Mouse (Mus musculus) layer of hippocampus, postnatal 14 days (tissue): ENCODE data around the gene Creb3l1. TPM values are rescaled to one million over a fixed set of nuclear protein-coding genes. Genes with fewer than 3 reads are reported as not detected.

Experiments used
- DNase-seq, 2 experiments: peaks; one replicate each; pipeline ENCODE4 v3.0.0; 2021 to 2022; ENCODE audit warnings: low spot score in 2 of 2, mixed read lengths in 1 of 2
- total RNA-seq, 2 experiments: library from RNA; stranded (reverse); gene quantifications; 2 replicates each; pipeline ENCODE4 v1.2.3; 2021

The Creb3l1 gene
- total RNA-seq, 2 experiments from 2014 or later = 5.9 to 8.0 TPM

DNA sequence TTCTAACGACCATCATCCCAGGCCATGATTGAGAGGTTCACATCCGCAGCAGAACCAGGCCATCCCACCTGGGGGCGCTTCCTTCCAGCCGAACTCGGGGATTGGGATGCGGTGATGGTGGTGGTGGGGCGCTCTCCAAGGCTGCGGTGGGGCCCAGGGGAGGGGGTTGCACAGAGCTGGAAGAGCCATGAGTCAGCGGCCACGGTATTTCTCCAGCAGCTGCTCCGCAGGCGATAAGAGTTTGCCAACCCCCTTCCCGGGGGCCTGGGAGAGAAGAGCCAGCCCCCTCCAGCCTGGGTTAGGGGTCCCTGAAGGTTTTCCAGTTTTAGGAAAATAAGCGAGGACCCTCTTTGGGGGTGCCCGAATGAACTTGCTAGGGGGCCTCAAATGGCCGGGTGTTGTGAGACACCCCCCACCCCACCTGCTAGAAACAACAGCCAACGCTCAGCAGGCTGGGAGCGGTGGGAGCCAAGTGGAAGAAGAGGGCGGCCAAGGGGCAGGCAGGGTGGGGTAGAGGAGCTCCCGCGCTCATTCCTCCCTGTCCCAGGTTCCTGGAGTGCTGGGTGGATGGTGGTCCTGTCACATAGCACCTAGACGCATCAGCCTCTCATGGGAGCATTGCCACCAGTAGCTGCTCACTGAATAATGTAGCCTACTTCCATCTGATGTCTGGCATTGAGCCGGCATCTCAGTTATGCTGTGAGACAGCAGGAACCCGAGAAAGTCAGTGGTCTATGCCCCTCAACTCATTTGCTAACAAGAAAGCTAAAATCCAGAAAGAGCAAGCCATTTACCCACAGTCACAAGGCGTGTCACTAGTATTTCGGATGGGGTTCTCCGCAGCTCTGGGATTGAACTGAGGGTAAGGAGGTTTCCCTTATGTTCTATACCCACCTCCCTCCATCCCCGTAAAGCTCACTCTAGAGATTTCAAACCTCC, 17.1 kb downstream of the Creb3l1 start:
- peak; percentile 60 to 61 for DNase-seq

DNA sequence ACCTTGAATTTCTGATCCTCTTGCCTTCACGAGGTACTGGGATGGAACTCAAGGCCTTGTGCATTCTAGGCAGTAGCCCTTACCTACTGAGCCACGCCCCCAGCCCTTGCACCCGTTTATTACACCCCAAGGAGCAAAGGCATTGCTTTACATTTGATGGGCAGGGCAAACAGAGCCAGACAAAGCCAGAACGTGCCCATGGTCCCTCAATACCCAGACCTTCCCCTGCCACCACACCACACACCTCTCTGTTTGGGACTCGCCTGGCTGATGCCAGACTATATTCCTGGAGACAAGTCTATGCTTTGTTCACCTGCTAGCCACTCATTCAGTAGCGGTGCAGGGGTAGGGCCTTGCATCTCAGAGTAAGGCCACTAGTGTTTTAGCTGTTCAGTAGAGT, 17.8 kb downstream of the Creb3l1 start:
- no peak for DNase-seq

DNA sequence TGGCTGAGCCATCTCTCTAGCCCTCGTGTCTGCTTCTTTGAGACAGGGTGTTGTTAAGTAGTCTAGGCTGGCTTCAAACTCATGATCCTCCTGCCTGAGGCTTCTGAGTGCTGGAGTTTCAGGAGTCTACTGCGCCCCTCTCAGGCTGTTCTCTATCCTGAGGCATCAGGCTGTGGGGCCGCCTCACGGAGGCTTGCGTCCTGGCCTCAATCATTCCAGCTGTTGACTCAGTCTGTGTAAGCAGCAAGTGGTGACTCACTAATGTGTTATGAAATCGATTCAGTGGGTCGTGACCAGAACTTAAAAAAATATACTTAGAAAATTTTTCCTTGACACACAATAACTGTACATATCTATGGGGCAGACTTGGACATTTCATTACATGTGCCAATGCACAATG, 19.7 kb downstream of the Creb3l1 start:
- no peak for DNase-seq

DNA sequence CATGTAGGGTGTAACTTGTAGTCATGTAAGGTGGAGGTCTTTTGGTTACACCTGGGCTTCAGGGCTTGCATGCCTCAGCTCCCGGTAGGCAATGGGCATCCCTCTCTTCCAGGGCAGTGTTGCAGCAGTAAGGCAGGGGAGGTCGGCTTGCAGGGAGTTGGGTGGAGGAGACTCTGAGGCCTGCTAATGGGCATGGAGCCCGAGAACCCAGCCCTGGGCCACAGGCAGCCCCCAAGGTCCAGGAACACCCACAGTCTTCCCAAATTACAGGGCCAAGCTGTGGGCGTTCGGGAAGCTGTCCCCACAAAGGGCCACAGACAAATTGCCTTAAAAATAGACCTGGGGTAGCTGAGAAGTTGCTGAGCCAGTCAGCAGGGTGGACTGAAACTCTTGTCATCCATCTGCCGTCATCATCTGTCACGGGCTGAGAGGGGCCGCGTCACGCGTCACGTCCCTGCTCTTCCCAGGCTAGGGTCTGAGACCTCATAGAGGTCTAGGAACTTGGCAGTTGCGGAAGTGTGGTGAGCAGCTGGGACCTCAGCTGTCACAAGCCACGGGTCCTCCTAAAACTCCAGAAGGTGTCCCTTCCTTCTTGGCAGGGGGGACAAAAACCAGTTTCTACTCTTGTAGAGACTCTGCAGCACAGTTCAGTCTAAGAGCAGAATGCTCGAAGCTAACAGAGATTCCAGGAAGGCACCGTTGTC, 26.2 kb downstream of the Creb3l1 start:
- DNase-seq = no peak

DNA sequence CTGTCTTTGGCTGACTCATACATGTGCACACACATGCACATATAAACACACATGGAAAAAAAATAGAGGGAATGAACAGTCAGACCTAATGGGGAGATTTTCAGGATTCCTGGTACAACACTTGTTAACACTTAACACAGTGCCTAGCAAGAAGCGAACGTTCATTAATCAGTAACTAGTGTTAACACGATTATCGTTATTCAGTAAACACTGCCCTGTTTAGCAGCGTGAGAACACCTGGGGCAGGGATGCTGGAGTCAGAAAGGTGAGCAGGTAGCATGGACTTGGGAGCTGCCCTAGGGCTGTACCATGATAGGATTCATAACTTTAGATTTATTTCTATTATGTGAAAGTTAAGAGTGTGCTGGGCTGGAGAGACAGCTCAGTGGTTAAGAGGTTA, 28.3 kb downstream of the Creb3l1 start:
- DNase-seq = no peak

DNA sequence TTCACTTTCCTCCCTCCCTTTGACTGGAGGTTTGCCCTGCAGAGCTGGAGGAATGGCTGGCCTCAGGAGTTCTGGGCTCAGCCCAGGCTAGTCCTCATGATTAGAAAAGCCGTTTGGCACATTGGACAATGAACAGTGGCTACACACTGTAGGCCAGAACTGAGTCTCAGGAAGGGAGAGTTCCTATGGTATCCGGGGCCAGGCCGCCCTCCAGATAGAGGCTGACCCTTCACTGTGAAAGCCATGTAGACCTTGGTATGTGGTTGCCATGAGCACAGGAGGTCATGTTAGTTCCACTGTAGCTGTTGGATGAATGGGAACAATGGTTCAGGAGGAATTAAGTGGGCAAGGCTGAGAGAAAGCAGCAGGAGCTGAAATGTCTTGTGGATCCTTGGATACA, 30.9 kb downstream of the Creb3l1 start:
- no peak for DNase-seq

DNA sequence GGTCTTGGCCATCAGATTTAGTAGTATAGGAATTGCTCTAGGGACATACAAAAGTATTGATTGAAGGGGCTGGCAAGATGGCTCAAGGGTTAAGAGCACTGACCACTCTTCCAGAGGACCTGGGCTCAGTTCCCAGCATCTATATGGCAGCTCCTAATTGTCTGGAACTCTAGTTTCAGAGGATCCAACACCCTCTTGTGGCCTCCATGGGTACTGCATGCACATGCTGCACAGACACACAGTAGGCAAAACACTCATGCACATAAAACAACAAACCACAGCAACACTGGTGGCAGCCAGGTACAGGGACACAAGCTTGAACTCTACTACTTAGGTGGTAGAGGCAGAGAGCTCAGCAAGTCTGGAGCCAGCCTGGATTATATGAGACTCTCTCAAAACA, 34.6 kb downstream of the Creb3l1 start:
- DNase-seq = no peak

DNA sequence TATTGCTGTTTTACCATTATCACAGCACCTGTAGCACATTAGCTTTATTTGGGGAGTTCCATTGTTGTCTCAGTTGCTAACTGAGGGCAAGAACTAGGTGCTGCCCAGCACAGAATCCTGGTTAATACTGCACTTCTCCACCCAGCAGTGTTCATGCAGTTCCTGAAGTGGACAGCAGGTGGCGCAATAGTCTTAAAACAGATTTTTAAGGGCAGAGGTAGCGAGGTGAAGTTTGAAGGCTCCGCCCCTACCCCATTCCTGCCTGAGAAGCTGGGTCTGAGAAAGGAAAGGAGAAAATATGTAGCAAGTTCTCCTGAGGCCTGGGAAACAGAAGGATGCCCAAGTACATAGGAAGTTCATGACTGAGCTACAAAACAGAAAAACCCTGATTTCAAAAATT, 36.8 kb downstream of the Creb3l1 start:
- DNase-seq = peak; percentile 82 to 84

DNA sequence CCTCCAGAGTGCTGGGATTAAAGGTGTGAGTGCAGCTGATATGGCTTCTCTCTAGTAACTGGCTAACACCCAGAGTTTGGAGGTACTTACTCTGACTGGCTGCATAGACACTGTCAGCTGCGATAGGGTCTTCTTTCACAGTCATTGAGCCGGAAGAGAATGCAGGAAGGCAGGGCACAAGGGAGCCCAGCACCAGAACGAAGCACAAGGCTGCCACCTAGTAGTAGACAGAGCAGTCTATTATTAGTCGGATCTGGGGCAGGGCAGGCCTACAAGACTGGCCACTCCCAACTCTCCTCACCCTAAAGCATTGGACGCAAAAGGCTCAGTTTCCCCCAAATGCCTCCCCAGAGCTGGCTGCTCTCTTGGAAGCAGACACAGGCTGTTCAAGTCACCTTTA, 38.2 kb downstream of the Creb3l1 start:
- no peak for DNase-seq

DNA sequence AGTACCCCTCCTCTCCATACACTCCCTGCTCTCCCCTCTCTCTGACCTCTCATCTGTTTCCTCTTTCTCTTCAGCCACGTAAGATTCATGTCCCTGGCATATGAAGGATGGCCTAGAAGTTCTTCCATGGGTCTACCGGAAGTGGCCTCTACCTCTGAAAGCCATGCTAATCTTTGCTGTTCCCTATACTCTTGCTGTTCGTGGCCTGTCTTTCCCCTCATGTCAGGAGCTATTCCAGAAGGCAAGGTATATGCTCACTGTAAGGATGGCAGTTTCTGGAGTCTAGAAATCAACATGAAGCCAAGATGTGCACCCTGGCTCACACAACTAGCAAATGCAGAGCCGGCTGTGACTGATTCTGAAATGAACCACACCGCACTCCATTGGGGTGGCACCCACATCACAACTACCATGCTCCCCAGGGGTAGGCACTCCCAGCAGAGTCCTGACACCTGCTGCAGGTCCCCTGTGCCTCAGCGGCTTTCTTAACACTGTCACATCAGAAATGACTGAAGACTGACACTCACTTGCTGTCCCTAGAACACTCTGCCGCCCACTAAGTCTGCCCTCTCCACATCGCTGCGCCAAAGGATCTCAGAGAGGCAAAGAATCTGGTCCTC, 39.3 kb downstream of the Creb3l1 start:
- no peak for DNase-seq

DNA sequence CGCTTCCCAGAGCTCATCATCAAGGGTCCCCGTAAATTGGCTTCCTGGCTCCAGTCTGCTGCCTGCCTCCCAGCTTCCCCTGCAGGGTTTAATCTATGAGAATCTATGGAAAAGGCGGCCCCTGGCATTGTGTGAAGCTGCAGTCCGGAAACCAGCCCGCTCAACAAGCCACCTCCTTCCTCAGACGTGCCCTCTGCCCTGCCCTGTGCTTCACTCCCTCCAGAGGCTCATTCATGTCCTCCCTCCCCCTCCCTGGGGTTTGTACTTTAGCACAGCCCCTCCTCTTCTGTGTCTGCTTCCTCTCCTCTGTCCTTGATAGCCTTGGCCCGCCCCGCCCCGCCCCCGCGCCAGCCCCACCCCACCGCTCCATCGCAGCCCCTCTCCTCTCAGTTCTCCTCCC, 39.9 kb downstream of the Creb3l1 start:
- DNase-seq = no peak

DNA sequence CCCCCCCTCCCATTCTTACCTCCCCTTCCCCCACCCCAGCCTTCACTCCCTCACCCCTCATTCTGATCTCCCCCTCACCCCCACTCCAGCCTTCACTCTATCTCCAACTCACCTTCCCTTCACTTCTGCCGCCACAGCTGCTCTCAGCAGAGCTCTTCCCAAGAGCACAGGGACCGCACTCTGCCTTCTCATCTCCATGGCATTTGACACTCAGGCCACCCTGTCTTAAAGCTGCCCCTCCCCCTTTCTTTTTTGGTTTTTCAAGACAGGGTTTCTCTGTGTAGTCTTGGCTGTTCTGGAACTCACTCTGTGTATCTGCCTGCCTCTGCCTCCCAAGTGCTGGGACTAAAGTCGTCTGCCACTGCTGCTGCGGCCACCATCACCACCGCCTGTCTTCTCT, 43.5 kb downstream of the Creb3l1 start:
- no peak for DNase-seq

DNA sequence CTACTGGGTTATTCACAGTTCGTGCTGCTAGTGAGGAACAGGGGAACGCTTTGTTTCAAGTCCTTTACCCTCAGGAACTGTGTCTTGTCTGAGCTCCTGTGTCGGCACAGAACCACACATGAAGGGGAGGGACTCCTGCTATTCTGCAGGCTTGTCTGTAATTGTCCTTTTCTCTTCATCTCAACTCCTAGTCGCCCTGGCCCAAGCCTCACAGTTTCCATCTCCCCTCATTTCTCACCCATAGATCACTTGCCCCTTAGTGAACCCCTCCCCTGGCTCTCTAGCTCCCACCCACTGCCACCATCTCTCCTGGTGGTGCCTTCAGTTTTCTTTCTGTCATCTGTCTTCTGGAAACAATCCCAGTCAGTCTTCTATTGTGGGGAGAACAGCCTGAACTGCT, 44.1 kb downstream of the Creb3l1 start:
- no peak for DNase-seq

DNA sequence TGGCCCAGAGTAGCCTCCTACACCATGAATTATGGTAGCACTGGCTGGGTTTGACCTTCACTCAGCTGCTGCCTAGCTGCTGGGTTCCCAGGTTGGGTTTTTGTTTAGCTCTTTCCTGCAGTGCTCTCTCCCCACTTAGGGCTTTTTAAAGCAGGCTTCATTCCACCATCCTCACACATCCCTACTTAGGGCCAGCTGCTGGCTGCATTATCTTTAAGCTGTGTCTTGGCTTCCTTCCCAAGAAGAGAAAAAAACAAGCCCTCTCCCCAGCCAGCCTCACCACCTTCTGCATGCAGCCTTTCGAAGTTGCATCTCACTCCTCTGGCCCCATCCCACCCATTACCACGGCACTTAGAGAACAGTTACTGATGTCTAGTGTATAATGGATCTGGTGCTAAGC, 45.8 kb downstream of the Creb3l1 start:
- no peak for DNase-seq

DNA sequence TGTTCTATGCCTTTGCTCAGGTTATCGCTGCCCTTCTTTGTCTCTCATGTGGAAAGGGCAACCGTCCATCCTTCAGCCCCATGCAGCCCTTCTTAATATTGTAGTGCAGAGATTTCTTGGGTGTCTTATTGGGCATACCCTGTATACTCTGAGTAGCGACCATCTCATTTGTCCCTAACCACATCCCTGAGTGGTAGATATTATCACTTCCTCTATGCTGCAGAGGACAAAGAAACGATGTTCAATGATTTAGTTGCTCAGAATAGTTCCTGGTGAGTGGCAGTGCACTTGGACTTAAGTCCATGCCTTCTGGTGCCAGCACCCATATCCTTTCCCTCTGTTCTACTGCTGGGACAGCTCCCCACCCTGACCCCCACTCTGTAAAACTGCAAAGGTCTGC, 46.3 kb downstream of the Creb3l1 start:
- no peak for DNase-seq

DNA sequence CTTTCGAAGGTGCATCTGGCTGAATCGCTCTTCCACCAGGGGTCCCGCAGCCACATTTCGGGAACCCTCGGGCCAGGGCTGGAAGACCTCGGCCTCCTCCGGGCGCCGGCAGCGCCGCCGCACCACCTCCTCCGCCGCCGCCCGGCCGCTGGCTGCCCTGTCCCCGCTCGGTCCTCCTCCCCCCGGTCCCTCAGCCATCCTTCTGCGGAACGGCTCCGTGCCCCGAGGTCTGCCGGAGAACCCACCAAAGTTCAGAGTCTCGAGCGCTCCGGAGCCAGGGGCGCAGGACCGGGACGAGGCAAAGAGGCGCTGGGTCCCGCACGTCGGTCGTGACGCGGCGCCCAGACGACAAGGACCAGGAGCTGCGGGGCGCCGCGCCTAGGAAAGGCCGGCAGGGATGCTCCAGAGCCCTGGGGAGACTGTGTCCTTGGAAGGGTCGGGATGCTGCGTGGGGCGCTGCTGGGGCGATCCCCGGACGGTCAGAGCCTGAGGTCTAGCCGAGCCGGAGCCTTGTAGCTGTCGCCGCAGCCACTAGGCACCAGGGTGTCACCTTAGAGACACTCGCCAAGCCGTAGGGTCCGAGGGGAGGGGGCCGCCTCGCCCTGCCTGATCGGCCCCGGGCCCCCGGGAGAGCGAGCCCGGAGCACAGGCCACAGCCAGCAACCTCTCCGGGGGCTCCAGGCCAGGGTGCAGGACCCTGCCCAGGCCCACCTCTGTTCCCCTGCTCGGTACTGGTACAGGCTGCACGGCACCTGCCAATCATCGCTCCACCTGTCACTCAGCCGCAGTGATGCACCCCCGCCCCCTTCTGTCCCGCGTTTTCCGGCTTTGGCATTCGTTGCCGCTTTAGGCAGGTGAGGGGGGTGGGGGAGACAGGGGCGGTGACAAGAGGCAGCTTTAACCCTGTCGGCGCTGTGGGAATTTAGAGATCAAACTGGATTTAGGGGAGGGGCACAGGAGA, 48.4 kb downstream of the Creb3l1 start, which contains the start of gene Dgkz:
Dgkz (minus strand) TSS at position 284 of the 961 bp plus-strand sequence.
- no peak for DNase-seq

DNA sequence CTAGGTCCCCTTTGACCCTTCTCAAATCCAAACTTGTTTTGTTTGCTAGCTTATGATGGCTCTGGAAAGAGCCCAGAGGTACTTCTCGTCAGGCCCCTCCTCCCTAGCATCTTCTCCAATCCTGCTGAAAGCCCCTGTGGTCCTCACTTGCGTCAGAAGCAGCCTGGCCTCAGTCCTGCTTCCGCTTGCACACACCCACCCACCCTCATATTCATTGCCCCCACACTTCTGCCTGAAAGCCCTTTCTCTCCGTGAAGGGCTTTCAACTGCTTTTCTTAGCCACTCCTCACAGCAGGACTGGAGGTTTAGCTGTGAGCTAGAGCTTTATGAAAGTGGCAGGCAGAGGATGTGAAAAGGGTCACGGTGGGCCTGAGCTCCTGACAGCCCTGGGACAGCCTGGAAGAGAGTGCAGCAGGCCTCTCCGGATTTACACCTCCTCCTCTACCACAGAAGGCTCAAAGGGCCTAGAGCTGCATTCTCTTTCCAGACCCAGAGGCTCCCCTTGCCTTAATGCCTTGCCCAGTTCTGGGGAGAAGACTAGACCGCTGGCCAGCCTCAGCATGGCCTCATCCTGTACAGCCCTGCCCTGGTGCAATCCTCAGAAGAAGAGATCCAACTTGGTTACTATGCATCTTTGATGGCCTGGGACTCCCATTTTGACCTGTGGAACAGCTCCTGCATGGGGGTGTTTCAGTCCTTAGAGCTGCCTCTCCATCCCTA, 50.7 kb downstream of the Creb3l1 start:
- no peak for DNase-seq

DNA sequence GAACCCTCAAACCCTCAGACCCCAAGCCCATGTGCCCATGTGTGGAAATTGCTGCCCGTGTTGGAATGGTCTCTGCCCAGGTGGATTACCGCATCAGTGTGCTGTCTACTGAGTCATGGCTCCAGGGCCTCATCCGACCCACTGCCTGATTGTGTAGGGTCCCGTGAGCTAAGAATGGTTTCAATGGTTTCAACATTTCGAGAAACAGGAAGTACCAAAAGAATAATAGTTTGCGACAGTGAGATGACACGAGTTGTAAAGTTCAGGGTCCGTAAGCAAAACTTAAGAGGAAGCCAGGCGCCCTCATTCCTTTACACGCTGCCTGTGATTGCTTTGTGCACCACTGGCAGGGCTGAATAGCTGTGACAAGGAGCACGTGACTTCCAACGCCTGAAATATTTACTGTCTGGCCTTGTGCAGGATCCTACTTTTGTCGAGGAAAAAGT, 52.2 kb downstream of the Creb3l1 start:
- no peak for DNase-seq

DNA sequence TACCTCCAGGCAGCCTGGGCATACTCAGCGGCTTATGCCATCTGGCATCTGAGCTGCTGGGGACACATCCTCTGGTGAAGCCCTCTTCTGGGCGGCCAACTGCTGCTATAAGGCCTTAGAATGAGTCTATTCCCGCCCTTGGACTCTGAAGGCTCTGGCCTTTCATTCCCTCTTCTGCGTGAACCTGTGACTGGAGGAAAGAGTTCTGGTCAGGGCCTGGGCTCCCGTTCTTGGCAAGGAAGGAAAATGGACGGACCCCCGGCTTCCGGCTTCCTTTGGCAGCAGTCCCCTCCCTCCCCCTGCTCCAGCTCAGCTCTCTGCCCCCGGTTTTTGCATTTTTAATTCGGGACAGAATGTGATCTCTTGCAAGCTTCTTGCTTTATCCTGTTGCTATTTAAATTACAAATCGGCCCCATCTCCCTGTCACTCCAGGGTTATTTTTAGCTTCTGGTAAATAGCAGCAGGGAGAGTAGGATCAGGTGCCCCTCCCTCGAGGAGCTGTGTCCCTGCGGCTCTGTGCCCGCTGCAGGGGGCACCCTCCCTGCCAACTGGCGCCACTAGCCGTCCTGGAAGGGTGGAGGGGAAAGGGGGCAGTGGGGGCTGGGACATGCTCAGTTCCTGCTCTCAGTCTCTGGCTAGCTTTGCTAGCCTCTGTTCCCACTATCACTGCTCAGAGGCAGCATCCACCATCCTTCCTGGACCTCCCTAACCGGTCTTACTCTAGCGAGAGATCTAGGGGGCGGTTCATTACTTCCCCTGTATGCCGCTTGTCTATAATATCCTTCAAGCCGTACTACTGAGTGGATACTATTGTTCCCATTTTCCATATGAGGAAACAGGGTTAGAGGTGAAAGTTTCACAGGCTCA, 52.8 kb downstream of the Creb3l1 start:
- peak; percentile 68 to 74 for DNase-seq
